Mouse (Mus musculus) spleen, postnatal 0 days (tissue): ENCODE data around the gene Tmem131. TPM values are rescaled to one million over a fixed set of nuclear protein-coding genes. Genes with fewer than 3 reads are reported as not detected.

ENCODE experiments used
- polyA plus RNA-seq: library from polyadenylated mRNA; unstranded; fragments of >200 nt; fragmentation: Nextera tagmentation; extraction: Ambion mirVana; gene quantifications from 2 replicates; pipeline ENCODE4 v1.2.1, GENCODE M21; 2015

Tmem131 gene
- 11.9 TPM in 2 replicates for polyA plus RNA-seq

DNA sequence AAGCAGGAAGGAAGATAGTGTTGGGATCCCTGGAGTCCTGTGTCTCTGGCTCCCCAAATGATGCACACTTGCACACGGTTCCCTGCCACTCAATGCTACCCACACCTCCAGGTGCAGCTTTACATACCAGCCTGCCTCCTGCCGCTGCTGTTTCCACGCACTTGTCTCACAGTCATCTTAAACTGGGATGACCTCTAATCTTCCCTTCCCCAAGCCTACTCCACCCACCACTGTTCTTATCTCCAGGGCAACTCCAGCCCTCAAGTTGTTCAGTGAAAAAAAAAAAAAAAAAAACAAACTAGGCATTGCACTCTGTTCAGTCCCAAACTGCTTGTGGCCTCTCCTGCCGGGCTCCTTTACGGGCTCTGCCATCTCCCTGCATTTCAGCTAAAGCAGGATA, at the start of gene Tmem131:
Gene Tmem131 (minus strand): TSS at position 14 of the 400 bp plus-strand sequence.

DNA sequence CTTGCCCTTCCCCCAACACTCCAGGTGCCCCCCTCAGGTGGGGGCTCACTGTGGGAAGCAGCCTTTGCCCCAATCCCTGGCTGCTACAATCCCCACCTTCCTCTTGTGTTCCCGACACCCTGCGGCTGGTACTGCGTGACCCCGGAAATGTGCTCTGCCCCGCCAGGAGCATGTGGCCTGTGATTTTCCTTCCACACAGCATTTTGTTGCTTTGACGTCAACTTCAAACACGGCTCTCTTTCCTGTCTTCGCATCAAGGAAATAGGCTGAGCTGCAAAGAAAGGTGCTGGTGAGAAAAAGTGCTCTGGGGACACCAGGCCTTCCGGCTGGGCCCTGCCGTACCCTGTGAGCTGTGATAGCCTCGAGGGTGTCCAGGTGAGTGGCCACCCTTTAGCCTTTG, 181.9 kb downstream of the Tmem131 start, which contains the start of gene Zap70:
Gene Zap70 (plus strand): TSS at position 231 of the 400 bp plus-strand sequence.

Other genes starting within 250 kb of the Tmem131 start
- gene 4933424G06Rik, start 233.5 kb downstream of the Tmem131 start, polyA plus RNA-seq, result not detected in 2 replicates
- 23.0 and 24.7 TPM in 2 replicates for gene Actr1b, start 229.2 kb downstream of the Tmem131 start, polyA plus RNA-seq
- gene Zap70, start 181.9 kb downstream of the Tmem131 start, polyA plus RNA-seq, result 0.41 and 0.59 TPM in 2 replicates
- 0.30 and 0.38 TPM in 2 replicates for gene Vwa3b, start 82.9 kb upstream of the Tmem131 start, polyA plus RNA-seq